Mouse (Mus musculus) lung, embryonic 14.5 days (tissue): ENCODE results near the gene Fcrl1. TPM values are rescaled to one million over a fixed set of nuclear protein-coding genes. Genes with fewer than 3 reads are reported as not detected.

Source experiments
- ATAC-seq: fragments of 200-750 bp; cut with Nextera tagmentation; 2 replicates; pipeline ENCODE4 v1.8.0; 2017; ENCODE audit warnings: mild to moderate bottlenecking, moderate TSS enrichment, moderate library complexity; ENCODE audit not compliant: insufficient read depth
- DNase-seq: peaks from one replicate; pipeline ENCODE4 v3.0.0-alpha.2; 2015
- H3K27ac ChIP-seq: fragments of 300-500 bp; sonication (generic); 2 replicates; pipeline ENCODE4 v1.5.1; 2014; ENCODE audit warnings: low read depth, mild to moderate bottlenecking, moderate library complexity
- H3K27me3 ChIP-seq: fragments of 300-500 bp; sonication (generic); 2 replicates; pipeline ENCODE4 v1.6.1; 2014; ENCODE audit warnings: low read length, control low read depth; ENCODE audit not compliant: insufficient read depth
- H3K36me3 ChIP-seq: fragments of 300-500 bp; sonication (generic); 2 replicates; pipeline ENCODE4 v1.6.1; 2014; ENCODE audit warnings: control low read depth; ENCODE audit not compliant: insufficient read depth
- H3K4me1 ChIP-seq: fragments of 300-500 bp; sonication (generic); 2 replicates; pipeline ENCODE4 v1.6.1; 2014; ENCODE audit warnings: antibody characterized with exemption, control low read depth; ENCODE audit not compliant: insufficient read depth
- H3K4me2 ChIP-seq: fragments of 300-500 bp; sonication (generic); 2 replicates; pipeline ENCODE4 v1.6.1; 2014; ENCODE audit warnings: mild to moderate bottlenecking
- H3K4me3 ChIP-seq: fragments of 300-500 bp; sonication (generic); 2 replicates; pipeline ENCODE4 v1.5.1; 2014; ENCODE audit warnings: low read depth, low read length
- H3K9ac ChIP-seq: fragments of 300-500 bp; sonication (generic); 2 replicates; pipeline ENCODE4 v1.6.1; 2014
- H3K9me3 ChIP-seq: fragments of 300-500 bp; sonication (generic); 2 replicates; pipeline ENCODE4 v1.6.1; 2016; ENCODE audit warnings: low read depth, low read length, control low read depth
- CTCF ChIP-seq: IDR thresholded peaks from 2 replicates; pipeline ENCODE4 v1.5.1; 2016; ENCODE audit warnings: antibody characterized with exemption, low read depth
- WGBS: fragments of 180-500 bp; shearing (Covaris S2); extraction: QIAGEN DNeasy Blood & Tissue Kit; methylation state at CpG from one replicate; pipeline ENCODE4 v1.1.7; 2014; 5-methylcytosine and 5-hydroxymethylcytosine counted together
- polyA plus RNA-seq: library from polyadenylated mRNA; unstranded; fragments of >200 nt; fragmentation: Nextera tagmentation; extraction: Ambion mirVana; gene quantifications from 2 replicates; pipeline ENCODE4 v1.2.1, GENCODE M21; 2014

Gene Fcrl1
- polyA plus RNA-seq, 1 experiment from 2014 or later = not detected

DNA sequence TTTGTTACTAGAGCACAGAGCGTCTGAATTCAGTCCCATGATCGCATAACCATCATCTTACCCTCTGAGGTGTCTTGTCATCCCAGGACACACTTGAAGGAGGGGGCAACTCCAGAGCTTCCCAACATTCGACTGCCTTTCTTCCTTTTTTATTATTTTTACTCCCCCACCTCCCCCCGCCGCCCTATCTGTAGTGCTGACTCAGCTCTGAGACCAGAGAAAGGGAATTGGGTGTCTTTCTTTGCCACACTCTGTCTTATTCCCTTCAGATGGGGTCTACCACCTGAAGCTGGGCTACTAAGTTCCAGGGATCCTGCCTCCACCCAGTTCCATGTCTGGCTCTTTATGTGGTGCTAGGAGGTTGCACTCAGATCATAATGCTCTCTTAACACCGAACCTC lies 34.4 kb downstream of the Fcrl1 start:
- no peak overlapping the region for H3K4me3 ChIP-seq
- no peak for TF ChIP-seq CTCF
- DNase-seq (no peak), ATAC-seq (no peak)
- H3K9me3 ChIP-seq = no peaks in the 10 kb centered on the region
- H3K9ac ChIP-seq = no peak overlapping the region
- H3K36me3 ChIP-seq = no peaks in the 10 kb centered on the region
- no peak overlapping the region for H3K27ac ChIP-seq
- H3K27me3 ChIP-seq = no peaks in the 10 kb centered on the region
- WGBS = 77% methylated on average over 6 of the region's 6 CpGs
- H3K4me1 ChIP-seq = no peaks in the 10 kb centered on the region
- no peak overlapping the region for H3K4me2 ChIP-seq

DNA sequence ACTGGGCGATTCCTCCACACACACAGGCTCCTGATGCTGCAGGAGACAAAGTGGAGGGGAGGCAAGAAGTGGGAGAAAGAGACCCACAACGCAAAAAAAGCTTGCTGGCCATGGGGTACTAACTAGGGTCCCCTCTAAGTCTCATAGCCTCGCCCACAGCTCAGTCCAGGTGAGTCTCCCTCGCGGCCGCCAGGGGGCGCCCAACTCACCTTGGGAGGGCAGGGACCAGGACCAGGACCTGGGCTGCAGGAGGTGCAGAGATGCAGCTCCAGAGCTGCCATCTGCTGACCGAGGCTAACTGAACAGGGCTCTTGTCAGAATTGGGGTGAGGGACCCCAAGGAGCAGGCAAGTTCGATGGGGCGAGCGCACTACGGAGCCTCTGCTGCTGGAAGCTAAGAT lies 35.0 kb downstream of the Fcrl1 start:
- 0 out of 2 replicates have a peak overlapping the region, but pooled peaks have one; percentile 12 for H3K4me2 ChIP-seq
- peak; percentile 90 for TF ChIP-seq CTCF
- H3K27me3 ChIP-seq = no peaks in the 10 kb centered on the region
- H3K36me3 ChIP-seq = no peaks in the 10 kb centered on the region
- no peaks in the 10 kb centered on the region for H3K9me3 ChIP-seq
- DNase-seq (peak; percentile 72), ATAC-seq (0 out of 2 replicates have a peak, but pooled peaks have one; percentile 49)
- H3K9ac ChIP-seq = no peak overlapping the region
- no peaks in the 10 kb centered on the region for H3K4me1 ChIP-seq
- no peak overlapping the region for H3K27ac ChIP-seq
- no peak overlapping the region for H3K4me3 ChIP-seq
- 11% methylated on average over 12 of the region's 12 CpGs for WGBS

DNA sequence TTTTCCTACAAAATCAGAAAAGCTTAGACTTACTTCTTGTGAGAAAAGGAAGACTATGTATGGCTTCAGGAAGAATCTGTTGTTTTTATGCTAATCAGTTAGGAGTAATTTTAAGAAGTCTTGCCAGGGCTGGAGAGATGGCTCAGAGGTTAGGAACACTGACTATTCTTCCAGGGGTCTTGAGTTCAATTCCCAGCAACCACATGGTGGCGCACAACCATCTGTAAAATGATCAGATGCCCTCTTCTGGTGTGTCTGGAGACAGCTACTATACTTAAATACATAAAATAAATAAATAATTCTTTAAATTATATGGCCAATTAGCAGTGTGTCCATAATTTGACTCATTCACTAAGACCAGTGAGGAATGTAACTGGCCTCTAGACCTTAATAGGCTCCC lies 44.5 kb downstream of the Fcrl1 start:
- Histone ChIP-seq H3K27ac (no peak overlapping the region), H3K4me1 (no peaks in the 10 kb centered on the region), H3K4me3 (no peak overlapping the region), H3K9ac (no peak overlapping the region), H3K9me3 (no peaks in the 10 kb centered on the region), H3K36me3 (no peaks in the 10 kb centered on the region), H3K4me2 (no peak overlapping the region), H3K27me3 (no peaks in the 10 kb centered on the region)
- 55% methylated on average over 1 of the region's 1 CpGs for WGBS
- TF ChIP-seq CTCF = 0 out of 2 replicates have a peak, but pooled peaks have one; percentile 9
- no peak for DNase-seq
- no peak for ATAC-seq

DNA sequence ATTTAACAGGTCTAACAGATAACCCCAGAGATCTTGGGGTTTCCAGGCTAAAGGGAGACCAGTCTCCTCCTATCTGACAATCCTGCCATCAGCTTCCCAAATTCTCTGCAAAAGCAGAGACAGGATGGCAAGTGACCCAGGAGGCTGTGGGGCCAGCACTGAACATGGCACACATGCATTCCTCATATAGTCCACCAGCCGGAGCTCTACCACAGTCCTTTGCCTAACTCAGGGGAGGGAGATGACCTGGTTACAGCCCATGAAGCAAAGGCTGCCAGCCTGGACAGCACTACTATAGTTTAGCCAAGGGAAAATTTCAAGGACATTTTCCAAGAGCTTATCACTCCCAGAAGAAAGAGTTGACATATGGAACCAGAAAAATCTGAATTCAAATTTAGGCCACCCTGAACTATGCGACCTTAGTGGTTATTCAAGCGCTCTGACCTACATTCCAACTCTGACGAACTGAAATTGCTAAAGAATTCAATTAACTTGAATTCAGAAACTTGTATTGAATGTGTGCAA lies 46.3 kb downstream of the Fcrl1 start:
- Histone ChIP-seq H3K4me2 (no peak overlapping the region), H3K9ac (no peak overlapping the region), H3K9me3 (no peaks in the 10 kb centered on the region), H3K36me3 (no peaks in the 10 kb centered on the region), H3K4me3 (no peak overlapping the region), H3K27me3 (no peaks in the 10 kb centered on the region), H3K4me1 (no peaks in the 10 kb centered on the region), H3K27ac (no peak overlapping the region)
- WGBS = 74% methylated on average over 4 of the region's 4 CpGs
- ATAC-seq (no peak), DNase-seq (no peak)
- TF ChIP-seq CTCF = no peak

DNA sequence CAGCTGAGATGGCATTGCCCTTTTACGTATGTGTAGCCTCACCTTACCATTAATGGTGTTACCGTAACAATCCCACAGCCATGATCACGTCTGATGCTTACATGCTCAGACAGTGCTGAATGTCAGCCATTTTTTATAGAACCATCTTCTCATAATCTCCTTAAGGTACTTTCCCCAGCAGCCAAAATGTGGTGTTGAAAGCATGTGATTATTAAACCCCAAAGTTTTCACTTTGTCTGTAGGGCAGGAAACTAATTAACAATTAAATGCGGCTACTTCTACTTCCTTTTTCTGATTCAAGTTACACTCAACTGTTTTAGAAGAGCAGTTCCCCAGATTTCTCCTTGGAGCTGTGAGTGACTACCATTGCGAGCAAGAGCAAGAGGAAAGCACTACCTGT lies 59.3 kb downstream of the Fcrl1 start, which contains the start of gene Fcrl5:
Gene Fcrl5 (plus strand): TSS at position 295 of the 400 bp plus-strand sequence.
- no peak for TF ChIP-seq CTCF
- no peak within 1 kb of the TSS for H3K9ac ChIP-seq
- H3K27ac ChIP-seq = no peak within 1 kb of the TSS
- WGBS = 86% methylated on average over 5 of the region's 5 CpGs
- H3K27me3 ChIP-seq = no peaks in the 10 kb centered on the region
- no peaks in the 10 kb centered on the region for H3K36me3 ChIP-seq
- H3K9me3 ChIP-seq = no peaks in the 10 kb centered on the region
- no peak within 1 kb of the TSS for H3K4me3 ChIP-seq
- H3K4me2 ChIP-seq = no peak within 1 kb of the TSS
- DNase-seq (no peak), ATAC-seq (no peak)
- H3K4me1 ChIP-seq = no peaks in the 10 kb centered on the region

DNA sequence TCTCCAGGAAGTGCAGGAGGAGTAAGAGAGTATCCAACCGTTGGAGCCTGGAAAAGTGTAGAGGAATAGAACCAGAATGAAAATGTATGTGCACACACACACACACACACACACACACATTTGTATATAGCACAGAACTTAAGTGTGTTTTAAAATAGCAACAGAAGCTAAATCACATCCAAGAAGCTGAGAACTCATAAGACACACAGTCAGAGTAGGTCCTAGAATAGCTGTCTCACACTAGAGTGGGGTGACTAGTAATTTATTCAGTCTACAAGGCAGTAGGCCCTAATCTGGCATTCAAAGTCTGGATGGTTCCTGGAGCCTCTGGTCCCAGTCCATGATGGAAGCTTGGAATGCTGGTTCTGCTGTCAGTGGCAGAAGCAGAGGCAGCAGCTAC lies 64.4 kb downstream of the Fcrl1 start:
- Histone ChIP-seq H3K27me3 (no peaks in the 10 kb centered on the region), H3K9me3 (no peaks in the 10 kb centered on the region), H3K4me2 (no peak overlapping the region), H3K4me3 (no peak overlapping the region), H3K9ac (no peak overlapping the region), H3K27ac (no peak overlapping the region), H3K4me1 (no peaks in the 10 kb centered on the region), H3K36me3 (no peaks in the 10 kb centered on the region)
- WGBS = 77% methylated on average over 1 of the region's 1 CpGs
- DNase-seq (no peak), ATAC-seq (no peak)
- no peak for TF ChIP-seq CTCF

DNA sequence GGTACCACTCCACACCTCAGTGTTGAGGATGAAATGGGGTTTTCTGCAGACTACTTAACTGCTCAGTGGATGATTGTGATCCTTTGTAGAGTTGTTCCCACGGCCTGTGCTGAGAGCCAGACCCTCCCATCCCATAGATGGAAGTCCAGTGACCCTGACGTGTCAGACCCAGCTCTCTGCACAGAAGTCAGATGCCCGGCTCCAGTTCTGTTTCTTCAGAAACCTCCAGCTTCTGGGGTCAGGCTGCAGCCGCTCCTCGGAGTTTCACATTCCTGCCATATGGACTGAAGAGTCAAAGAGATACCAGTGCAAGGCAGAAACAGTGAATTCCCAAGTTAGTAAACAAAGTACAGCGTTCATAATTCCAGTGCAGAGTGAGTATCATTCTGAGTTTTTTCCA lies 67.8 kb downstream of the Fcrl1 start:
- DNase-seq (peak; percentile 3), ATAC-seq (no peak)
- no peaks in the 10 kb centered on the region for H3K27me3 ChIP-seq
- no peaks in the 10 kb centered on the region for H3K4me1 ChIP-seq
- 45% methylated on average over 6 of the region's 6 CpGs for WGBS
- no peak for TF ChIP-seq CTCF
- no peaks in the 10 kb centered on the region for H3K9me3 ChIP-seq
- no peak overlapping the region for H3K9ac ChIP-seq
- no peak overlapping the region for H3K4me3 ChIP-seq
- no peak overlapping the region for H3K27ac ChIP-seq
- H3K36me3 ChIP-seq = no peaks in the 10 kb centered on the region
- no peak overlapping the region for H3K4me2 ChIP-seq

Other genes starting within 250 kb of the Fcrl1 start
- 12.7 and 12.8 TPM in 2 replicates for gene Kirrel, start 201.6 kb upstream of the Fcrl1 start, polyA plus RNA-seq
- gene Fcrls, start 112.6 kb upstream of the Fcrl1 start, polyA plus RNA-seq = 11.0 and 11.1 TPM in 2 replicates
- gene Cd5l, start 18.5 kb upstream of the Fcrl1 start, polyA plus RNA-seq = 0.12 and 0.27 TPM in 2 replicates
- not detected in 2 replicates for gene Fcrl5, start 59.4 kb downstream of the Fcrl1 start, polyA plus RNA-seq
- 10.8 and 12.8 TPM in 2 replicates for gene Etv3, start 149.0 kb downstream of the Fcrl1 start, polyA plus RNA-seq
- gene Arhgef11, start 241.2 kb downstream of the Fcrl1 start, polyA plus RNA-seq = 17.1 and 18.8 TPM in 2 replicates